Mouse (Mus musculus) neural tube, embryonic 15.5 days (tissue): ENCODE results near the gene Ccl5. TPM values are rescaled to one million over a fixed set of nuclear protein-coding genes. Genes with fewer than 3 reads are reported as not detected.

ENCODE experiments used
- ATAC-seq: fragments of 200-750 bp; cut with Nextera tagmentation; 2 replicates; pipeline ENCODE4 v1.8.0; 2017; ENCODE audit warnings: mild to moderate bottlenecking, moderate TSS enrichment, moderate library complexity; ENCODE audit not compliant: low FRiP score
- H3K27ac ChIP-seq: fragments of 300-500 bp; sonication (generic); replicated peaks from 2 replicates; pipeline ENCODE4 v1.5.1; 2015; ENCODE audit warnings: mild to moderate bottlenecking, inconsistent platforms
- H3K27me3 ChIP-seq: fragments of 300-500 bp; sonication (generic); replicated peaks from 2 replicates; pipeline ENCODE4 v1.6.1; 2015; ENCODE audit warnings: inconsistent platforms
- H3K36me3 ChIP-seq: fragments of 300-500 bp; sonication (generic); 2 replicates; pipeline ENCODE4 v1.6.1; 2015; ENCODE audit warnings: inconsistent platforms
- H3K4me1 ChIP-seq: fragments of 300-500 bp; sonication (generic); 2 replicates; pipeline ENCODE4 v1.6.1; 2015; ENCODE audit warnings: inconsistent platforms
- H3K4me2 ChIP-seq: fragments of 300-500 bp; sonication (generic); 2 replicates; pipeline ENCODE4 v1.6.1; 2015; ENCODE audit warnings: inconsistent platforms, mild to moderate bottlenecking, moderate library complexity
- H3K4me3 ChIP-seq: fragments of 300-500 bp; sonication (generic); replicated peaks from 2 replicates; pipeline ENCODE4 v1.5.1; 2015; ENCODE audit warnings: mild to moderate bottlenecking, inconsistent platforms
- H3K9ac ChIP-seq: fragments of 300-500 bp; sonication (generic); replicated peaks from 2 replicates; pipeline ENCODE4 v1.6.1; 2015; ENCODE audit warnings: mild to moderate bottlenecking, inconsistent platforms
- H3K9me3 ChIP-seq: fragments of 300-500 bp; sonication (generic); replicated peaks from 2 replicates; pipeline ENCODE4 v1.6.1; 2016; ENCODE audit warnings: inconsistent platforms
- WGBS: fragments of 180-500 bp; shearing (Covaris S2); methylation state at CpG from one replicate; pipeline ENCODE4 v1.1.7; 2015; ENCODE audit warnings: mixed read lengths; 5-methylcytosine and 5-hydroxymethylcytosine counted together
- polyA plus RNA-seq: library from polyadenylated mRNA; unstranded; fragments of >200 nt; fragmentation: Nextera tagmentation; extraction: Ambion mirVana; gene quantifications from 2 replicates; pipeline ENCODE4 v1.2.1, GENCODE M21; 2015

The Ccl5 gene
- polyA plus RNA-seq, 1 experiment from 2014 or later: not detected

GRCm38 (mm10) chr11:83536831-83537230 is 6.5 kb upstream of the Ccl5 start:
- Histone ChIP-seq H3K9ac (no peak overlapping the region), H3K9me3 (no peaks in the 10 kb centered on the region), H3K27ac (no peak overlapping the region), H3K4me1 (peaks cover 10% of the 10 kb centered on the region; the same call in 1 of the 2 replicates), H3K4me2 (no peak overlapping the region), H3K27me3 (no peaks in the 10 kb centered on the region), H3K4me3 (no peak overlapping the region), H3K36me3 (no peaks in the 10 kb centered on the region)
- 93% methylated on average over 3 of the region's 3 CpGs for WGBS
- ATAC-seq: no peak

- H3K4me3 ChIP-seq: no peak overlapping the region
- peak overlapping the region; percentile 19 for H3K4me2 ChIP-seq
Observed at GRCm38 (mm10) chr11:83534609-83535423, 4.5 kb upstream of the Ccl5 start.

GRCm38 (mm10) chr11:83534143-83534542 is 3.8 kb upstream of the Ccl5 start:
- H3K9ac ChIP-seq: no peak overlapping the region
- no peak overlapping the region for H3K4me3 ChIP-seq
- ATAC-seq: no peak
- WGBS: 86% methylated on average over 8 of the region's 8 CpGs
- H3K27ac ChIP-seq: no peak overlapping the region
- H3K9me3 ChIP-seq: no peaks in the 10 kb centered on the region
- peaks cover 10% of the 10 kb centered on the region; the same call in 1 of the 2 replicates for H3K4me1 ChIP-seq
- H3K27me3 ChIP-seq: no peaks in the 10 kb centered on the region
- peak overlapping the region; percentile 19; the same call in 1 of the 2 replicates for H3K4me2 ChIP-seq
- no peaks in the 10 kb centered on the region for H3K36me3 ChIP-seq

More at GRCm38 (mm10) chr11:83534609-83535423, 4.5 kb upstream of the Ccl5 start:
- no peaks in the 10 kb centered on the region for H3K9me3 ChIP-seq
- no peak for ATAC-seq
- WGBS: 53% methylated on average over 13 of the region's 13 CpGs
- peaks cover 10% of the 10 kb centered on the region; the same call in 1 of the 2 replicates for H3K4me1 ChIP-seq
- H3K36me3 ChIP-seq: no peaks in the 10 kb centered on the region
- H3K27ac ChIP-seq: no peak overlapping the region
- no peaks in the 10 kb centered on the region for H3K27me3 ChIP-seq
- H3K9ac ChIP-seq: no peak overlapping the region

- no peaks in the 10 kb centered on the region for H3K27me3 ChIP-seq
- peaks cover 10% of the 10 kb centered on the region; the same call in 1 of the 2 replicates for H3K4me1 ChIP-seq
- H3K36me3 ChIP-seq: no peaks in the 10 kb centered on the region
- H3K27ac ChIP-seq: no peak overlapping the region
- no peak for ATAC-seq
- H3K4me2 ChIP-seq: no peak overlapping the region
- 85% methylated on average over 1 of the region's 1 CpGs for WGBS
- no peak overlapping the region for H3K4me3 ChIP-seq
- H3K9ac ChIP-seq: no peak overlapping the region
- no peaks in the 10 kb centered on the region for H3K9me3 ChIP-seq
Observed at GRCm38 (mm10) chr11:83533192-83533591, 2.9 kb upstream of the Ccl5 start.

DNA sequence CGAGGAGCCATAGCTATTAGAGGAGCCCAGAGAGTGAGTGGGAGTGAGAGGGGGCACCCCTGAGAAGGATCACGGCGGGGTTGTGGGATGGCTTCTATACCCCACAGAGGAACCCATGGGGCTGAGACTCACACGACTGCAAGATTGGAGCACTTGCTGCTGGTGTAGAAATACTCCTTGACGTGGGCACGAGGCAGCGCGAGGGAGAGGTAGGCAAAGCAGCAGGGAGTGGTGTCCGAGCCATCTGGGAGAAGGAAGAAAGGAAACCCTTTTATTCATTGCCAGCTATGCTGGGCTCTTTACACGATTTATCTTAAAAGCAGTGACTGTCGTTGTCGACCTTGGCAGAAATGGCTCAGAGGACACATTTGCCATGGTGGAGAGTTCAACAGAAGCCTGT is 1.3 kb downstream of the Ccl5 start:
- Histone ChIP-seq H3K9me3 (no peaks in the 10 kb centered on the region), H3K4me1 (no peaks in the 10 kb centered on the region), H3K36me3 (0 out of 2 replicates have a peak, but pooled peaks cover 5% of the 10 kb centered on the region), H3K27ac (no peak overlapping the region), H3K9ac (no peak overlapping the region), H3K4me2 (no peak overlapping the region), H3K27me3 (no peaks in the 10 kb centered on the region), H3K4me3 (no peak overlapping the region)
- ATAC-seq: no peak
- WGBS: 58% methylated on average over 12 of the region's 12 CpGs

DNA sequence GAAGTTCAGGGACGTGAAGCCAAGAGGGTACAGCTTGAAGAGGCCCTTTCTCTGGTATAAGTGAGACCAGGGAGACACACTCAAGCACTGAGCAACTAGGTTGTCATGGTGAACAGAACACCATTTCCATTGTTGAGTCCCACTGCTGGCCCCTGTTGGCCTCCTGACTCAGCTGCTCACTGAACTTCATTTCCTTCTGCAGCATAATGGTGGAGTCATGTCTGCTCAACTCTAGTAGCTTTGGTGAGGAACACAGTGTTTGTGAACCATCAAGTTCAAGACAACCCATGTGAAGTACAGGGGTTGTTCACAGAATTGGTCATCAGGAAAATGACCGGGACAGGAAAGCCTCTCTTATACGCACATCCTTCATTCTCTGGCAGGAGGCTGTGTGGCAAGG is 8.2 kb downstream of the Ccl5 start, which contains the start of gene Heatr9:
TSS of gene Heatr9 (minus strand) at position 101 of the 400 bp plus-strand sequence.
- Histone ChIP-seq H3K4me3 (no peak within 1 kb of the TSS), H3K9me3 (no peaks in the 10 kb centered on the region), H3K36me3 (peaks cover under 1% of the 10 kb centered on the region; the same call in 1 of the 2 replicates), H3K4me2 (no peak within 1 kb of the TSS), H3K9ac (no peak within 1 kb of the TSS), H3K27me3 (no peaks in the 10 kb centered on the region), H3K4me1 (no peaks in the 10 kb centered on the region), H3K27ac (no peak within 1 kb of the TSS)
- 88% methylated on average over 3 of the region's 3 CpGs for WGBS
- ATAC-seq: no peak

DNA sequence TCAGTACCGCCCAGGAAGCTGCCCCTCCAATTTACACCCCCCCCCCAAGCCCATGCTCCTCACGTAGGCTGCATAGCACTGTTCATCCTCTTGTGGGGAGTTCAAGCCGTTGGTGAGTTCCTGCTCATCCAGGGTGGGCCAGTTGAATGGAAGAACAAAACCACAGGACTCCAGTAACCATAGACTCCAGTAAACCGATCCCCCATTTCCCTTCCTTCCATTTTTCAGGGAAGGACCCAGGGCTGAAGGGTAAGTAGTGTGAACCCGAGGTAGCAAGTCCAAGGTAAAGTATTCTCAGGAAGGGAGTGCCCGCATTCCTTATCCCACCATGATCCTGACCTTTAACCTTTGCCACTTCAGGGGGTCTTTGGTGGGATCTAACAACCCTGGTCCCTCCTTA is 11.9 kb downstream of the Ccl5 start:
- H3K36me3 ChIP-seq: peaks cover 8% of the 10 kb centered on the region; the same call in 1 of the 2 replicates
- ATAC-seq: no peak
- H3K27me3 ChIP-seq: no peaks in the 10 kb centered on the region
- 71% methylated on average over 6 of the region's 6 CpGs for WGBS
- H3K4me2 ChIP-seq: no peak overlapping the region
- no peaks in the 10 kb centered on the region for H3K4me1 ChIP-seq
- no peak overlapping the region for H3K9ac ChIP-seq
- no peaks in the 10 kb centered on the region for H3K9me3 ChIP-seq
- H3K4me3 ChIP-seq: no peak overlapping the region
- H3K27ac ChIP-seq: no peak overlapping the region

DNA sequence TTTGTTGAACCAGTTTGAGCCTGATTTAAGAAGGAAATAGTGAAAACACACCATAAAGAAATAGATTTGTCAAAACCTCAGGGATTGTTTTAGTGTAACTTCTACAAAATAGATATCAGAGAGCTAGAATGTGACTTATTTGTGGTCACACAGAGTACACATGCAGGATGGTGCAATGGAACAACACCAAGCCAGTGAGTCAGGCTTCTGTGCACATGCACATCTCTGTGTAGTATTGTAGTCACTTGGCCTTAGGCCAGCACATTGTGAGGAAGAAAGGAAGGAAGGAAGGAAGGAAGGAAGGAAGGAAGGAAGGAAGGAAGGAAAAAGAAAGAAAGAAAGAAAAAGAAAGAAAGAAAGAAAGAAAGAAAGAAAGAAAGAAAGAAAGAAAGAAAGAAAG is 13.2 kb downstream of the Ccl5 start:
- no peaks in the 10 kb centered on the region for H3K9me3 ChIP-seq
- ATAC-seq: no peak
- H3K36me3 ChIP-seq: peaks cover 8% of the 10 kb centered on the region; the same call in 1 of the 2 replicates
- no peaks in the 10 kb centered on the region for H3K27me3 ChIP-seq
- no peak overlapping the region for H3K27ac ChIP-seq
- H3K4me1 ChIP-seq: no peaks in the 10 kb centered on the region
- no peak overlapping the region for H3K9ac ChIP-seq
- no peak overlapping the region for H3K4me3 ChIP-seq
- H3K4me2 ChIP-seq: no peak overlapping the region

GRCm38 (mm10) chr11:83509521-83509920 is 20.8 kb downstream of the Ccl5 start:
- Histone ChIP-seq H3K9me3 (no peaks in the 10 kb centered on the region), H3K9ac (no peak overlapping the region), H3K4me1 (no peaks in the 10 kb centered on the region), H3K4me3 (no peak overlapping the region), H3K36me3 (peaks cover 37% of the 10 kb centered on the region), H3K27me3 (no peaks in the 10 kb centered on the region), H3K27ac (no peak overlapping the region), H3K4me2 (no peak overlapping the region)
- ATAC-seq: no peak

- Histone ChIP-seq H3K4me2 (no peak overlapping the region), H3K27me3 (no peaks in the 10 kb centered on the region), H3K36me3 (peaks cover 62% of the 10 kb centered on the region), H3K9me3 (no peaks in the 10 kb centered on the region), H3K4me1 (no peaks in the 10 kb centered on the region), H3K27ac (no peak overlapping the region), H3K4me3 (no peak overlapping the region), H3K9ac (no peak overlapping the region)
- WGBS: 92% methylated on average over 5 of the region's 5 CpGs
- no peak for ATAC-seq
Observed at GRCm38 (mm10) chr11:83504308-83504707, 26.0 kb downstream of the Ccl5 start.

DNA sequence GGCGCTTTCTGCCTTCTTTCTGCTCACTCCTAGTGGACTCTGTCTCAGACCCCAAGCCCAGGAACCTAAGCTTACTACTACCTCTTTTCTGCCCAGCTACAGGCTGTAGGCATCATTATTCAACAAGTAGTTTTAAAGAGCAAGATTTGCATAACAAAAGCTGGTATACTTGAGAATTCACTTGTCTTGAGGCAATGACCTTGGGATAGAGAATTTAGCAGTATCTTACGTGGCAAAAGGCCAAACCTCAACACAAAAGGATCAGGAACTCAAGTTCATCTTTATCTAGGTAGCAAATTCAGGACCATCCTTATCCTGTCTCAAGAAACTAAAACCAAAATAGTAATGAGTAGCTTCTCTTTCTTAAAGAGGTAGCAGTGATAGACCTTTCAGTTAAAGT is 34.7 kb downstream of the Ccl5 start:
- H3K27ac ChIP-seq: no peak overlapping the region
- H3K9ac ChIP-seq: no peak overlapping the region
- no peak for ATAC-seq
- WGBS: 61% methylated on average over 2 of the region's 2 CpGs
- peaks cover 6% of the 10 kb centered on the region; the same call in 1 of the 2 replicates for H3K36me3 ChIP-seq
- H3K27me3 ChIP-seq: no peaks in the 10 kb centered on the region
- no peaks in the 10 kb centered on the region for H3K4me1 ChIP-seq
- no peak overlapping the region for H3K4me2 ChIP-seq
- H3K4me3 ChIP-seq: no peak overlapping the region
- H3K9me3 ChIP-seq: no peaks in the 10 kb centered on the region

DNA sequence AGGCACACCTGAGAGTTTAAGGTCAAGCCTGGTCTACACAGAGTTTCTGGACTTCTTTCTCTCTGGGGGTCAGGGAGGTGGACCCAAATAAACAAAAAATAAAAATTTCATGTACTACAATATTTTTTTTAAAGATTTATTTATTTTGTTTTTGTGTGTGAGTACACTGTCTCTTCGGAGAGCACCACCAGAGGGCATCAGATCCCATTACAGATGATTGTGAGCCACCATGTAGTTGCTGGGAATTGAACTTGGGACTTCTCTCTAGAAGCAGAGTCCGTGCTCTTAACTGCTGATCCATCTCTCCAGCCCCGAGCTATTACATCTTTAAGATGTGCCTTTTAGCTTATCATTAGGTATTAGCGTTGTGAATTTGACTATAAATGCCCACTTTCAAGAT is 38.8 kb downstream of the Ccl5 start:
- H3K4me2 ChIP-seq: no peak overlapping the region
- 91% methylated on average over 4 of the region's 4 CpGs for WGBS
- H3K4me1 ChIP-seq: no peaks in the 10 kb centered on the region
- H3K4me3 ChIP-seq: no peak overlapping the region
- H3K9ac ChIP-seq: no peak overlapping the region
- no peak for ATAC-seq
- peaks cover 21% of the 10 kb centered on the region for H3K36me3 ChIP-seq
- no peak overlapping the region for H3K27ac ChIP-seq
- H3K9me3 ChIP-seq: no peaks in the 10 kb centered on the region
- H3K27me3 ChIP-seq: no peaks in the 10 kb centered on the region
